In genomic region chr13:23752742-23753172, GRCm38 (mm10) we compare ENCODE assay signal across 8 mouse cellular contexts. TPM values are rescaled to one million over a fixed set of nuclear protein-coding genes. Genes with fewer than 3 reads are reported as not detected.
DNase-seq lines count a peak whose midpoint lies in the region; ATAC-seq and TF ChIP-seq lines count a peak whose summit lies in the region.

No protein-coding gene starts in this region.

- H3K27ac ChIP-seq in gastrocnemius, adult 2 months, result no peak overlapping the region
- H3K27ac ChIP-seq in ES-Bruce4 (ENCODE audit: insufficient read depth, low read length), result peak overlapping the region; percentile 85
- H3K27ac ChIP-seq in forebrain, embryonic 16.5 days (ENCODE audit: low read length), result no peak overlapping the region
- H3K27ac ChIP-seq in midbrain, embryonic 10.5 days (replicated peaks), result peak overlapping the region; percentile 92
- H3K27ac ChIP-seq in layer of hippocampus, adult 2 months, result no peak overlapping the region

- H3K9ac ChIP-seq in ES-Bruce4 (ENCODE audit: low read depth, poor library complexity, severe bottlenecking), result peak overlapping the region; percentile 96
- H3K9ac ChIP-seq in forebrain, embryonic 16.5 days (replicated peaks; ENCODE audit: low read depth, low read length), result 0 out of 2 replicates have a peak overlapping the region, but pooled peaks have one; percentile 9

- no peak for TF ChIP-seq EP300 in ES-Bruce4 (IDR thresholded peaks at IDR 0.05; ENCODE audit: insufficient read depth, low read depth, low read length)

- TF ChIP-seq POLR2A in ES-Bruce4 (IDR thresholded peaks at IDR 0.05; ENCODE audit: insufficient read depth, low read length), result no peak

- H3K36me3 ChIP-seq in ES-Bruce4 (ENCODE audit: control insufficient read depth, insufficient read depth, low read length, poor library complexity, severe bottlenecking), result no peaks in the 10 kb centered on the region
- no peaks in the 10 kb centered on the region for H3K36me3 ChIP-seq in forebrain, embryonic 16.5 days (ENCODE audit: control insufficient read depth, insufficient read depth)
- no peaks in the 10 kb centered on the region for H3K36me3 ChIP-seq in midbrain, embryonic 10.5 days

- intact Hi-C loops in gastrocnemius, adult 2 months (cut with DNase I), result loop anchor here (10.0 kb wide), 1 partner anchor 388 kb away; the partner anchor contains the start of gene Zfp322a
- intact Hi-C loops in gastrocnemius, postnatal 14 days (cut with DNase I; ENCODE audit: low total_unique reads), result no loop called here

- peaks cover 2% of the 10 kb centered on the region for H3K4me1 ChIP-seq in ES-Bruce4 (ENCODE audit: control insufficient read depth, insufficient read depth, low read length)
- H3K4me1 ChIP-seq in forebrain, embryonic 16.5 days (replicated peaks; ENCODE audit: control insufficient read depth, insufficient read depth, low read length), result peaks cover 14% of the 10 kb centered on the region
- H3K4me1 ChIP-seq in midbrain, embryonic 10.5 days, result peaks cover 27% of the 10 kb centered on the region

- DNase-seq in gastrocnemius, adult 2 months, result no peak
- no peak for DNase-seq in gastrocnemius, postnatal 14 days
- no peak for DNase-seq in midbrain, embryonic 10.5 days (ENCODE audit: low spot score)
- no peak for DNase-seq in layer of hippocampus, adult 2 months (ENCODE audit: low spot score in 2 of 2)
- DNase-seq in gastrocnemius, postnatal 4 days (ENCODE audit: low spot score in 2 of 2), result no peak

- H3K4me2 ChIP-seq in forebrain, embryonic 16.5 days (ENCODE audit: low read length), result peak overlapping the region; percentile 44

- no peak for TF ChIP-seq CTCF in gastrocnemius, adult 2 months (IDR thresholded peaks at IDR 0.05)
- no peak for TF ChIP-seq CTCF in ES-Bruce4 (IDR thresholded peaks at IDR 0.05; ENCODE audit: low read depth, low read length)
- TF ChIP-seq CTCF in layer of hippocampus, adult 2 months (conservative IDR thresholded peaks at IDR 0.05), result no peak

- no peaks in the 10 kb centered on the region for H3K27me3 ChIP-seq in ES-Bruce4 (ENCODE audit: control insufficient read depth, insufficient read depth, low read length, poor library complexity, severe bottlenecking)
- no peaks in the 10 kb centered on the region for H3K27me3 ChIP-seq in forebrain, embryonic 16.5 days (replicated peaks; ENCODE audit: control insufficient read depth, insufficient read depth, low read length)
- H3K27me3 ChIP-seq in midbrain, embryonic 10.5 days (ENCODE audit: low read depth, poor library complexity, severe bottlenecking), result no peaks in the 10 kb centered on the region

- no peaks in the 10 kb centered on the region for H3K9me3 ChIP-seq in ES-Bruce4 (replicated peaks; ENCODE audit: control insufficient read depth, insufficient read depth, low read length, poor library complexity, severe bottlenecking)
- no peaks in the 10 kb centered on the region for H3K9me3 ChIP-seq in forebrain, embryonic 16.5 days (ENCODE audit: control insufficient read depth, low read length)
- H3K9me3 ChIP-seq in midbrain, embryonic 10.5 days (replicated peaks), result no peaks in the 10 kb centered on the region

- no peak for ATAC-seq in forebrain, embryonic 16.5 days
- ATAC-seq in inflammation-experienced regulatory T-cells, adult 6 months, result no peak

- H3K4me3 ChIP-seq in gastrocnemius, adult 2 months, result peak overlapping the region; percentile 26
- peak overlapping the region; percentile 81 for H3K4me3 ChIP-seq in ES-Bruce4 (ENCODE audit: low read depth, low read length)
- H3K4me3 ChIP-seq in forebrain, embryonic 16.5 days (replicated peaks; ENCODE audit: low read length), result peak overlapping the region; percentile 29
- peak overlapping the region; percentile 51 for H3K4me3 ChIP-seq in midbrain, embryonic 10.5 days
- H3K4me3 ChIP-seq in layer of hippocampus, adult 2 months, result no peak overlapping the region

- WGBS in forebrain, embryonic 16.5 days, result 4% methylated on average over 6 of the region's 6 CpGs
- WGBS in midbrain, embryonic 10.5 days, result 2% methylated on average over 6 of the region's 6 CpGs

RNA-seq across cellular contexts. Expression of gene Hist1h3b, which starts 0.7 kb away (rescaled TPM):
- 1 to 10 TPM; 1.6 to 1.8 TPM for total RNA-seq in gastrocnemius, adult 2 months (2021)
- 10 to 100 TPM; 86.8 to 91.4 TPM for total RNA-seq in gastrocnemius, postnatal 14 days (2021)
- 5.0 and 9.4 TPM in 2 replicates for polyA plus RNA-seq in ES-Bruce4 (2011; ENCODE audit: insufficient read depth, insufficient read length, low read depth, missing spikeins)
- 4.9 and 6.7 TPM in 2 replicates for polyA plus RNA-seq in forebrain, embryonic 16.5 days (2015; fragmentation: Nextera tagmentation; extraction: Ambion mirVana)
- polyA plus RNA-seq in midbrain, embryonic 10.5 days (2016; fragmentation: Nextera tagmentation; extraction: Ambion mirVana), result 8.1 and 11.3 TPM in 2 replicates
- total RNA-seq in layer of hippocampus, adult 2 months (2021), result 10 to 100 TPM; 13.6 to 15.0 TPM
- total RNA-seq in gastrocnemius, postnatal 4 days (2021), result 100 to 1,000 TPM; 433 to 519 TPM
- polyA plus RNA-seq in inflammation-experienced regulatory T-cells, adult 6 months (2017; shearing (Covaris generic)), result 1 to 10 TPM in 1 of 3 experiments, not detected in 2; 1.1 TPM

RNA-seq across cellular contexts. Expression of gene Hist1h2ab, which starts 1.8 kb away (rescaled TPM):
- total RNA-seq in gastrocnemius, adult 2 months (2021), result 1 to 10 TPM in 1 of 2 experiments, not detected in 1; 1.9 TPM
- 10 to 100 TPM; 67.6 to 81.2 TPM for total RNA-seq in gastrocnemius, postnatal 14 days (2021)
- 11.9 and 17.9 TPM in 2 replicates for polyA plus RNA-seq in ES-Bruce4 (2011; ENCODE audit: insufficient read depth, insufficient read length, low read depth, missing spikeins)
- polyA plus RNA-seq in forebrain, embryonic 16.5 days (2015; fragmentation: Nextera tagmentation; extraction: Ambion mirVana), result 14.5 and 16.2 TPM in 2 replicates
- polyA plus RNA-seq in midbrain, embryonic 10.5 days (2016; fragmentation: Nextera tagmentation; extraction: Ambion mirVana), result 44.4 and 45.3 TPM in 2 replicates
- total RNA-seq in layer of hippocampus, adult 2 months (2021), result 10 to 100 TPM; 24.4 to 27.3 TPM
- 100 to 1,000 TPM; 390 to 456 TPM for total RNA-seq in gastrocnemius, postnatal 4 days (2021)
- polyA plus RNA-seq in inflammation-experienced regulatory T-cells, adult 6 months (2017; shearing (Covaris generic)), result 10 to 100 TPM in 1 of 3 experiments, not detected in 2; 14.8 TPM

RNA-seq across cellular contexts. Expression of gene Hist1h4b, which starts 4.1 kb away (rescaled TPM):
- 1 to 10 TPM; 2.1 to 3.7 TPM for total RNA-seq in gastrocnemius, adult 2 months (2021)
- total RNA-seq in gastrocnemius, postnatal 14 days (2021), result 10 to 100 TPM; 56.8 to 62.2 TPM
- 28.2 and 29.2 TPM in 2 replicates for polyA plus RNA-seq in ES-Bruce4 (2011; ENCODE audit: insufficient read depth, insufficient read length, low read depth, missing spikeins)
- 1.5 TPM in 1 of 2 replicates, not detected in the other for polyA plus RNA-seq in forebrain, embryonic 16.5 days (2015; fragmentation: Nextera tagmentation; extraction: Ambion mirVana)
- 4.9 and 6.9 TPM in 2 replicates for polyA plus RNA-seq in midbrain, embryonic 10.5 days (2016; fragmentation: Nextera tagmentation; extraction: Ambion mirVana)
- total RNA-seq in layer of hippocampus, adult 2 months (2021), result 10 to 100 TPM; 70.9 to 73.8 TPM
- 100 to 1,000 TPM; 298 to 366 TPM for total RNA-seq in gastrocnemius, postnatal 4 days (2021)
- 10 to 100 TPM in 1 of 3 experiments, 1 to 10 TPM in 1, not detected in 1; 4.1 to 20.2 TPM for polyA plus RNA-seq in inflammation-experienced regulatory T-cells, adult 6 months (2017; shearing (Covaris generic))

RNA-seq across cellular contexts. Expression of gene Hist1h2bb, which starts 6.2 kb away (rescaled TPM):
- total RNA-seq in gastrocnemius, adult 2 months (2021), result 1 to 10 TPM; 1.1 to 2.3 TPM
- 10 to 100 TPM; 42.8 to 44.6 TPM for total RNA-seq in gastrocnemius, postnatal 14 days (2021)
- polyA plus RNA-seq in ES-Bruce4 (2011; ENCODE audit: insufficient read depth, insufficient read length, low read depth, missing spikeins), result 9.8 and 11.5 TPM in 2 replicates
- 0.86 and 0.95 TPM in 2 replicates for polyA plus RNA-seq in forebrain, embryonic 16.5 days (2015; fragmentation: Nextera tagmentation; extraction: Ambion mirVana)
- polyA plus RNA-seq in midbrain, embryonic 10.5 days (2016; fragmentation: Nextera tagmentation; extraction: Ambion mirVana), result 2.3 and 2.4 TPM in 2 replicates
- 10 to 100 TPM; 23.0 to 24.7 TPM for total RNA-seq in layer of hippocampus, adult 2 months (2021)
- 100 to 1,000 TPM; 215 to 270 TPM for total RNA-seq in gastrocnemius, postnatal 4 days (2021)
- 1 to 10 TPM in 2 of 3 experiments, not detected in 1; 2.5 to 2.8 TPM for polyA plus RNA-seq in inflammation-experienced regulatory T-cells, adult 6 months (2017; shearing (Covaris generic))

RNA-seq across cellular contexts. Expression of gene Hist1h3c, which starts 7.4 kb away (rescaled TPM):
- not detected for total RNA-seq in gastrocnemius, adult 2 months (2021)
- total RNA-seq in gastrocnemius, postnatal 14 days (2021), result 10 to 100 TPM; 31.6 to 33.2 TPM
- 3.6 and 8.6 TPM in 2 replicates for polyA plus RNA-seq in ES-Bruce4 (2011; ENCODE audit: insufficient read depth, insufficient read length, low read depth, missing spikeins)
- 1.6 and 2.0 TPM in 2 replicates for polyA plus RNA-seq in forebrain, embryonic 16.5 days (2015; fragmentation: Nextera tagmentation; extraction: Ambion mirVana)
- 7.3 and 9.5 TPM in 2 replicates for polyA plus RNA-seq in midbrain, embryonic 10.5 days (2016; fragmentation: Nextera tagmentation; extraction: Ambion mirVana)
- 1 to 10 TPM; 3.6 to 5.9 TPM for total RNA-seq in layer of hippocampus, adult 2 months (2021)
- total RNA-seq in gastrocnemius, postnatal 4 days (2021), result 100 to 1,000 TPM; 162 to 207 TPM
- polyA plus RNA-seq in inflammation-experienced regulatory T-cells, adult 6 months (2017; shearing (Covaris generic)), result 1 to 10 TPM in 1 of 3 experiments, not detected in 2; 2.5 TPM

Comparison
In these comparisons a context has a peak if more than half of its experiments do, and no peak if none do; other contexts are left out.
1. RNA of gene Hist1h3b, which starts 0.7 kb away (total RNA-seq): 433 to 519 TPM in gastrocnemius, postnatal 4 days and 86.8 to 91.4 TPM in gastrocnemius, postnatal 14 days; 13.6 to 15.0 TPM in layer of hippocampus, adult 2 months and 1.6 to 1.8 TPM in gastrocnemius, adult 2 months; every median in the first group is over 4 times any median in the second.
2. RNA of gene Hist1h2ab, which starts 1.8 kb away (total RNA-seq): 390 to 456 TPM in gastrocnemius, postnatal 4 days, 67.6 to 81.2 TPM in gastrocnemius, postnatal 14 days and 24.4 to 27.3 TPM in layer of hippocampus, adult 2 months; 1.9 TPM in gastrocnemius, adult 2 months; every median in the first group is over 4 times any median in the second.
3. RNA of gene Hist1h4b, which starts 4.1 kb away (total RNA-seq): 298 to 366 TPM in gastrocnemius, postnatal 4 days, 70.9 to 73.8 TPM in layer of hippocampus, adult 2 months and 56.8 to 62.2 TPM in gastrocnemius, postnatal 14 days; 2.1 to 3.7 TPM in gastrocnemius, adult 2 months; every median in the first group is over 10 times any median in the second.
4. H3K27ac ChIP-seq: peak in ES-Bruce4 (single experiment) and midbrain, embryonic 10.5 days (single experiment); none in gastrocnemius, adult 2 months (single experiment), forebrain, embryonic 16.5 days (single experiment) and layer of hippocampus, adult 2 months (single experiment).